Mouse (Mus musculus): ENCODE results near the gene Sh3glb2.

DNA sequence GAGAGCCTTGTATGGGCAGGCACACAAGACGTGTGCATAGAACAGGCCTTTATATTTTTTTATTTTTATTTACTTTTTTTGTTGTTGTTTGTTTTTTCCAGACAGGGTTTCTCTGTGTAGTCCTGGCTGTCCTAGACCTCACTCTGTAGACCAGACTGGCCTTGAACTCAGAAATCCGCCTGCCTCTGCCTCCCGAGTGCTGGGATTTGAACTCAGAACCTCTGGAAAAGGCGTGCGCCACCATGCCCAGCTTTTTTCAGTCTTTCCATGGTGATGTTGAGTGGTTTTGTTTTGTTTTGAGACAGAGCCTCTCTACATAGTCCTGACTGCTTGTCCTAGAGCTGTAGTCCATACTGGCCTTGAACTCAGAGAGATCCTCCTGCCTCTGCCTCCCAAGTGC is 13.6 kb upstream of the Sh3glb2 start:
- no peak for TF ChIP-seq CTCF (IDR thresholded peaks at IDR 0.05; ENCODE audit: borderline replicate concordance, control insufficient read depth, extremely low read depth, insufficient read depth, low read length, poor library complexity)
- no peak for TF ChIP-seq POLR2A (IDR thresholded peaks at IDR 0.05; ENCODE audit: control insufficient read depth, extremely low read depth, insufficient read depth, low read length, poor library complexity)
